Mouse (Mus musculus) Patski (cell line): ENCODE measurements around the gene Wdr24. TPM values are rescaled to one million over a fixed set of nuclear protein-coding genes. Genes with fewer than 3 reads are reported as not detected.

ENCODE experiments used
- ATAC-seq: fragments of 100-300 bp; one replicate; pipeline ENCODE4 v1.8.0; 2021
- CTCF ChIA-PET: fragments of 350-600 bp; sonication (Branson Sonifier 250); formaldehyde crosslinking; loops from one replicate; lab custom pipeline; 2022; ENCODE audit warnings: inconsistent platforms; lab: Charles Lee
- POLR2A ChIA-PET: fragments of 350-600 bp; sonication (Branson Sonifier 250); formaldehyde crosslinking; loops from one replicate; lab custom pipeline; 2022; ENCODE audit warnings: antibody characterized with exemption, inconsistent platforms; lab: Charles Lee
- DNase-seq: peaks from one replicate; pipeline ENCODE4 v3.0.0-alpha.2; 2011; ENCODE audit warnings: low read depth, low spot score
- H3K27me3 ChIP-seq: fragments of 371-371 bp; one replicate; pipeline ENCODE4 v1.5.1; 2021
- CTCF ChIP-seq: fragments of 100-300 bp; IDR thresholded peaks from one replicate; pipeline ENCODE4 v1.5.1; 2021
- in situ Hi-C: fragments of 300-500 bp; cut with MboI; formaldehyde crosslinking; loops from 3 replicates; pipeline ENCODE4 v1.11.1; 2018; ENCODE audit warnings: low pct_unique_long_range_greater_than_20kb, mixed read lengths
- polyA plus RNA-seq: library from polyadenylated mRNA; unstranded; gene quantifications from one replicate; pipeline ENCODE4 v1.2.3, GENCODE M21; 2021

The Wdr24 gene
- polyA plus RNA-seq, 1 experiment from 2014 or later: 29.9 TPM

DNA sequence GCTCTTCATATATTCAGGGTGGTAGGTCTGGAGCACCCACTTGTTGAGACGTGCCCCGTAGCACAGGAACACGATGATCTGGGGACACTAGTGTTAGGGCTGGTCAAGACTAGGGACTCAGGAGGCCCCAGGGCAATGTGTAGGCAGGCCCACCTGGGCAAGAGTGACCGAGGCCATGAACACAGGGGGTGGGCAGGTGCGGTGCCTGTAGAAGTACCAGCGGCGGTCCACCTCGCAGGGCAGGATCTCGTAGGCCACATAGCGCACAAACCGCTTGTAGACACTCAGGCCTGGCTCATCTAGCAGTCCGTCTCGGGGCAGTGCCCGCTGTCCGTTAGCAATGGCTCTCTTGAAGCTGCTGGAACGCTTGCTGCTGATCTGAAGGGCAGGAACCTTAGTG, 12.4 kb downstream of the Wdr24 start:
- no peak for TF ChIP-seq CTCF
- no peaks in the 10 kb centered on the region for H3K27me3 ChIP-seq
- CTCF ChIA-PET: no interaction called here
- in situ Hi-C loops: no loop called here
- POLR2A ChIA-PET: interaction anchor here (1.6 to 2.2 kb wide), 3 partner anchors 8 to 54 kb away, joined by 3 to 7 read pairs (median 4); partner anchors contain the start of gene Wdr90
- ATAC-seq (no peak), DNase-seq (no peak)

DNA sequence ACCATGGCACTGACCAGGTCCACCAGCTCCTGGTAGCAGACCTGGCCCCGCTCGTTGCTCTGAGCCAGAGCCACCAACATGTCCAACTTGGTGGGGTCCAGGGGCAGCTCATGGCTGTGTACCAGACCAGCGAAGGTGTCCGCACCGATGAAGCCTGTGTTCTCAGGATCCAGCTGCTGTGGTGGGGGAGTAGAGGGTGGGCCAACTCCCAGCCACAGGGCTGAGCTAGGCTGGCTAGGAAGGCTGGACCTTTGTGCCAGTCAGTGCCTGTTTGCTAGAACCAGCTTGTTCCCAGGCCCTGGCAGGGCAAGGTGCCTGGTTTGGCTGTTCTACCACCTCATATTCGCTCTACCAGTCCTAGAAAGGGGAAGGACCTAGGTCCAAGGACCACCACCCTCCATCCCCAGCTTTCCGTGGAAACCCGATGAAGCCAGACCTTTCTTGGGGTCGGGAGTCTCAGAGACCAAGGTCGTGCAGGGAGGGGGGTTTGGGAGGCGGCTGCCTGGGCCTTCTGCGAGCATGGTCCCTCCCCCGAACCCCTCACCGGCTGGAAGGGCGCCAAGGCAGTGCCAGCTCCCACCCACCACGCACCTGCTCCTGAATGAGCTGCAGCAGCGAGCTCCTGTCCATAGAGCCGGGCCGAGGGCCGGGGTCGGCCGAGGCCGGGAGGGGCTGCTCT, 13.1 kb downstream of the Wdr24 start:
- no peak for ATAC-seq
- DNase-seq: no peak
- TF ChIP-seq CTCF: no peak
- POLR2A ChIA-PET: interaction anchor here (1.1 to 2.2 kb wide), 3 partner anchors 8 to 25 kb away, joined by 3 to 7 read pairs (median 4); partner anchors contain the start of gene Wdr90
- in situ Hi-C loops: no loop called here
- no peaks in the 10 kb centered on the region for H3K27me3 ChIP-seq
- CTCF ChIA-PET: no interaction called here

DNA sequence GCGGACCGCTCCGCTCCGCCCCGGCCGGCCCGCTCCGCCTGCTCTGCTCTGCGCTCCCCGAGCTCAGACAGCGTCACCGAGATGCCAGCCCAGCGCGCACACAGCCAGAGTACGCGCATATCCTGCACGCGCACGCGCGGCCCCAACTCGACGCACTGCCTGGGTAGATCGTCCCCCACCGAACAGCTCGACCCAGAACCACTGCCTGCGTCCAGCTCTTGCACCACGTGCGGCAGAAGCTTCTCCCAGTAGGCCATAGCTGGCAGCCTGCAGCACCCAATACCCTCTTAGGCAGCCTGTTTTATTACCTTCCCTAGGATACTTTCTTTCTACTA, 13.6 kb downstream of the Wdr24 start, which contains the start of gene Rhbdl1:
Gene Rhbdl1 (minus strand): TSS at position 220 of the 335 bp plus-strand sequence.
- no peak for TF ChIP-seq CTCF
- no peak for ATAC-seq
- H3K27me3 ChIP-seq: no peaks in the 10 kb centered on the region
- CTCF ChIA-PET: no interaction called here
- in situ Hi-C loops: no loop called here
- DNase-seq: no peak
- POLR2A ChIA-PET: interaction anchor here (0.6 to 2.2 kb wide), 6 partner anchors 9 to 58 kb away, joined by 3 to 7 read pairs (median 4); partner anchors contain the start of gene Wdr90

DNA sequence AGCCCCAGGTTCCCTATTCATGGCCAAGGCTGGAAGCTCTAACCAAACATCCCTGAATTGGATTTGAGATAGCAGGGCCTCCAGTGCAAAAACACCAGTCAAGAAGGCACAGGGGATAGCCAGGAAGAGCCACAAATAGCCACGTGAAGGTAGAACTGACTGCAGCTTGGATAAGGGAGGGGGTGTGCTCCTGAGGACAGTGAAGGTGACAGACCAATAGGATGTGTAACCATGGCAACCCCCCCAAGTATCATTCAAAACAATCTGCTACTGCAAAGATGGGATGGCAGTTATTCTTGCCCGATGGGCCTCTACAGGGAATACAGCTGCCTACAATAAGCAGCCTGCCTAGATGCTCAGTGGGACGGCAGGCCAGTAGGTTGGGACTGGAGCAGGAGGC, 14.1 kb downstream of the Wdr24 start:
- no peak for TF ChIP-seq CTCF
- in situ Hi-C loops: no loop called here
- CTCF ChIA-PET: no interaction called here
- DNase-seq: no peak
- ATAC-seq: no peak
- H3K27me3 ChIP-seq: no peaks in the 10 kb centered on the region
- POLR2A ChIA-PET: interaction anchor here (0.6 to 2.2 kb wide), 5 partner anchors 9 to 58 kb away, joined by 3 to 7 read pairs (median 4); partner anchors contain the start of gene Wdr90

DNA sequence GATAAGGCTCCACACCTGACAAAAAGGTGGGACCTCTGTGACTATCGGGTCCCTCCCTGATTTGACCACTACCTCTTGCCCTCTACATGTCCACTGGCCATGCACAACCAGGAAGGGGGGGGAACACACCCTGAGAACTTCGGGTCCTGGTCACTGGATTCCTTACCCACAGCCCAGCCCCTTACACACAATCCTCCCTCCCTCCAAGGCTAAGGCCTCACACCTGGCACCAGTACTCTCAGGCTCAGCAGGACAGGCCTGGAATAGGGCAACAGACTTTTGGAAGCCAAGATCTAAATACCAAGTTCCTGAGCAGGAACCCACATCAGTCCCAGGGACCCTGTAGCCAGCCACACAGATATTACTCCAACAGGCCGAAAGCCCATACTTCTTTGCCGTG, 15.5 kb downstream of the Wdr24 start:
- no peak for ATAC-seq
- no peaks in the 10 kb centered on the region for H3K27me3 ChIP-seq
- ChIA-PET POLR2A (interaction anchor here (0.6 kb wide), 1 partner anchor 14 kb away, joined by 3 read pairs; no protein-coding TSS in a partner anchor), CTCF (no interaction called here)
- in situ Hi-C loops: no loop called here
- no peak for DNase-seq
- TF ChIP-seq CTCF: no peak

GRCm38 (mm10) chr17:25839455-25840235, 16.2 kb downstream of the Wdr24 start:
- no peak for DNase-seq
- POLR2A ChIA-PET: interaction anchor here (0.6 to 1.2 kb wide), 2 partner anchors 14 to 22 kb away, joined by 3 read pairs; partner anchors contain the start of gene Wdr90
- CTCF ChIA-PET: no interaction called here
- no peak for TF ChIP-seq CTCF
- no peak for ATAC-seq
- in situ Hi-C loops: no loop called here
- no peaks in the 10 kb centered on the region for H3K27me3 ChIP-seq

DNA sequence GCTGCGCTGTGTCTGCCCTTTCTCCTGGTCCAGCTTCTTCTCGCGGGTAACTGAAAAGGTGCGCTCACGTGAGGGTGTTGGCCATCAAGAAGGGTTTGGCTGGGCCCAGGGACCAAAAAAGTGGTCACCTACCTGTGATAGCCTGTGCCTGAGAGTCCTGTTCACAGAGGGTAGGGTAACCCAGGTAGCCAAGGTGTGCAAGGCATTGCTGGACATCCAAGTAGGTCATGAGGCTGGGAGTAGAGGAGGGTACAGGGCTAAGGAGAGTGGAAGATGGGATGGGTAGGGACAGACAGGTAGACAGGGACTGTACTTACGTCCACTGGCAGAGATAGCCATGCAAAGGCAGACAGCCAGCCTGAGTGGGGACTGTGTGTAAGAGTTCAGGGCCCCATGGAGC, 17.1 kb downstream of the Wdr24 start:
- POLR2A ChIA-PET: interaction anchor here (1.2 kb wide), 1 partner anchor 21 kb away, joined by 3 read pairs; the partner anchor contains the start of gene Wdr90
- CTCF ChIA-PET: no interaction called here
- no peak for ATAC-seq
- in situ Hi-C loops: no loop called here
- no peak for TF ChIP-seq CTCF
- DNase-seq: no peak
- no peaks in the 10 kb centered on the region for H3K27me3 ChIP-seq

DNA sequence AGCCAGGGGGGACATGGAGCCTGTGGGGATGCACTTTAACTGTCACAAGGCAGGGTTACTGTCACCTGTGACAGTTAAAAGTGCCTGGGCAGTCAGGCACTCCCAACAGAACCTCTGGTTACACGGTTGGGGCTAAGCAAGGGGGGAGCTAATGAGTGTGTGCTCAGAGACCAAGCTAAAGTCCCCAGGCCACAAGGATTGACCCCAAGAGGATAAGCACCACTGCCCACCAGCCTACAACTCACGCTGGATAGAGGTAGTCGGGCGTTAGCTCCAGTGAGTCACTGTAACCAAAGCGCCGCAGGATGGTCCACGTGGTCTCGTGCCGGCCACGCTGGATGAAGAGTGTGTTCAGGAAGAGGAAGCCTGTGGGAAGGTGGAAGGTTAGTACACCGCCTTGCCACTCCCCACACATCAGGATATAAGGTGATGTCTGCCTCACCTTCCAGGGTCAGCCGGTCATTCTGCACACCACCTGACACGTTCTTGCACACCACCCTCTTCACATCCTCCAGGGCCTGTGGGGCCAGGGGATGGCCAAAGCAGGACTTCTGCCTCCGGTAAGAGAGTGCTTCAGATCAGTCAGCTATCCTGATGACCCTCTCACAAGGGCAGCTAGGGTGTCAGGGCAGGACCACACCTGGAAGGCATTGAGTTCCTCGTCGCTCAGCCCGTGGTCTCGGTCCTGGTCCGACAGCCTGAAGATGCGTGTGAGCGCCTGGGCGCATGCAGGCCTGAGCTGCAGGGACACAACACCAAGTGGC, 17.9 kb downstream of the Wdr24 start, which contains the start of gene Gm20683:
Gene Gm20683 (minus strand): TSS at position 647 of the 764 bp plus-strand sequence.
- ChIA-PET CTCF (interaction anchor here (1.3 kb wide), 1 partner anchor 8 kb away, joined by 5 read pairs; the partner anchor contains the start of gene Stub1), POLR2A (interaction anchor here (1.6 kb wide), 1 partner anchor 8 kb away, joined by 7 read pairs; the partner anchor contains the start of gene Stub1)
- in situ Hi-C loops: no loop called here
- no peak for TF ChIP-seq CTCF
- no peaks in the 10 kb centered on the region for H3K27me3 ChIP-seq
- ATAC-seq: no peak
- no peak for DNase-seq

GRCm38 (mm10) chr17:25842509-25842908, 19.1 kb downstream of the Wdr24 start:
- in situ Hi-C loops: no loop called here

More at GRCm38 (mm10) chr17:25842509-25842908, 19.1 kb downstream of the Wdr24 start:
- DNase-seq: no peak
- POLR2A ChIA-PET: interaction anchor here (1.6 kb wide), 1 partner anchor 9 kb away, joined by 7 read pairs; the partner anchor contains the start of gene Stub1
- CTCF ChIA-PET: interaction anchor here (1.3 kb wide), 1 partner anchor 9 kb away, joined by 5 read pairs; the partner anchor contains the start of gene Stub1
- no peak for TF ChIP-seq CTCF
- ATAC-seq: no peak
- H3K27me3 ChIP-seq: no peaks in the 10 kb centered on the region
